Mouse (Mus musculus): ENCODE data around the gene Tmem267.

DNA sequence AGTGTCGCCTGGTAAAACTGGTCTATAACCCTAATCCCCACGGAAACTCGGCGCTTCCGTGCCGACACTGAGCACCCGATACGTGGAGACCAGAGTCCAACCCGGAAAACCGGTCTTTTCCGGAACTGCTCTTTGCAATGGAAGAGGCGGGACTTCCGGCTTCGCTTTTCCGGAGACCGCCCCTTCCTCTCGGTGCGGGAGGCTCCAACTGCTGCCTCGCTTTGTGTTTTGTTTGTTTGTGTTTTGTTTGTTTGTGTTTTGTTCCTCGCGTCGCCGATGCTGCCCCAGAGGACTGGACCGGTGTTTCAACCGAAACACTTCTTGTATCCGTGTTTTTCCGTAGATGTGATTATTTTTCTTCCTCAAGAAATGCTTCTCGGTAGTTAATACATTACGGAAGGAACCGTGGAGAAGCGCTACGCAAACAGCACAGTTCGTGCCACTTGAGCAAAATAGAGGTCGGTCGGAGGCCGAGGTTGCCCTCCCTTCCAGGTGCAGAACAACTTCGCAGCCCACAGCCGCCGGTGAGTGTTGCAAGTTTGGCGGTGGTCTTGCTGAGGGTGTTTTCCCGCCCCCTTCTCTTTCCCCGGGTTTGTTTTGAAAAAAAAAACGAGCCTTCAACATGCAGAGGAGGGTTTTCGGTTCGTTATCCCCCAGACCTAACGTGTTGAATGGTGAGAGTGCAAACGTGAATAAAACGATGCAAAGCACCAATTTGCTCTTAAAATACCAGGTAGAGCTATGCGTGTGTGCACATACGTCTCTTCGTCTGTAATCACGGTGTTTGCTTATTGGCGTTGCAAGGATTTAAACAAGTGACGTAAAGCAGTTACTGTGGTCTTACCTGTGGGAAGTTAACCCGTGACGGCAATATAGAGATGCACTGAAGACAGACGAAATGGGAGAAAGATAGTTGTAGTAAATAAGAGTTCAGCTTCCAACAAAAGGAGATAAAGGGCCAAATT, 25.0 kb upstream of the Tmem267 start, which contains the start of gene 4833420G17Rik:
- TF ChIP-seq CTCF (IDR thresholded peaks at IDR 0.05; ENCODE audit: borderline replicate concordance, insufficient read depth, low read depth, low read length) = no peak
- TF ChIP-seq POLR2A (IDR thresholded peaks at IDR 0.05; ENCODE audit: borderline replicate concordance, insufficient read depth, low read length) = peak; percentile 91

Data from cerebellum, adult 2 months (tissue).